Mouse (Mus musculus) large intestine, adult 2 months (tissue): ENCODE data around the gene Pisd. TPM values are rescaled to one million over a fixed set of nuclear protein-coding genes. Genes with fewer than 3 reads are reported as not detected.
"Not testable (repeated sequence)": the region's sequence is repeated elsewhere in the genome, so short reads cannot be mapped to it uniquely, and the experiment has no call there.

Source experiments
- DNase-seq: peaks from one replicate; pipeline ENCODE4 v3.0.0-alpha.2; 2012; ENCODE audit warnings: low read depth, low spot score
- WGBS: fragments of 180-500 bp; shearing (Covaris S2); methylation state at CpG from one replicate; pipeline ENCODE4 v1.1.7; 2018; 5-methylcytosine and 5-hydroxymethylcytosine counted together
- polyA plus RNA-seq: library from polyadenylated mRNA; depleted of rRNA; stranded (reverse); fragments of >200 nt; gene quantifications from 2 replicates; pipeline ENCODE4 v1.2.3, GENCODE M21; 2012; rRNA removed

Pisd gene
- polyA plus RNA-seq: 80.8 and 167 TPM in 2 replicates

GRCm38 (mm10) chr5:32785313-32785915, at the start of gene Pisd:
Pisd (minus strand) TSS chr5:32785646.
- DNase-seq: peak; percentile 89
- WGBS: under 1% methylated on average over 52 of the region's 52 CpGs

DNA sequence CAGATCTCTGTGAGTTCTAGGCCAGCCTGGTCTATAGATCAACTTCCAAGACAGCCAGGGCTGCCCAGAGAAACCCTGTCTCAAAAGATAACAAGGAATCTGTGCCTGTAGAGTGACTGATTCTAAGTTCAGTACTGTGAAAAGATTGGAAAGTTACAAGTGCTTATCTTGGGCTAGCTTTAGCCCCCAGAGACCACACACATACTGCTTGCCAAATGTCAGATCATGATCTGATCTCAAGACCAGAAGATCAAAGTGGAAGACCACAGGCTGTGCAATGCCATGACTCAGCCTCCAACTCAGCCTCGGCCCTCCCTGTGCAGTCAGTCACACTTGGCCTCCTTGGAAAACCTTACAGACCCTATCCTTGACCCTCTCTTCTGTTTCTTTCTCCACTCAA, 49.1 kb upstream of the Pisd start:
- 86% methylated on average over 1 of the region's 1 CpGs for WGBS
- DNase-seq: no peak

DNA sequence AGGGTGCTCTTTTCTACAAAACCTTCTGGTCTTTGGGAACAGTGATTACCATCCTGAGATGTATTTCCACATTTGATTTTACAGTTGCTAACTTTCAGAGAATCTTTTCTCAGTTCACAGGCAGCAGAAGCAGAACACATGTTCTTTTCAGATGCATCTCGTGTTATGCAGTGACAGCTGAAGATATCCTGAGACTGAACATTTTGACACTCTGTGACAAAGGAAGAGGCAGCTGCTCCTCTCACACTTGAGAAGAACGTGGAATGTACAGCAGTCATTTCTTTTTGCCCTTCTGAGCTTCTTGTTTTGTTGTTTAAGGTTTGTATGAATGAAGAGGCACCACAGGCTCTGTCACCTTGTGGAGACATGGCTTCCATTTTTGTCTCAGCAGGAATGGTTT, 44.6 kb upstream of the Pisd start:
- WGBS: 87% methylated on average over 2 of the region's 2 CpGs

GRCm38 (mm10) chr5:32828766-32829165, 43.3 kb upstream of the Pisd start:
- DNase-seq: not testable (repeated sequence)
- 86% methylated on average over 1 of the region's 1 CpGs for WGBS

More for the DNA sequence above, 44.6 kb upstream of the Pisd start:
- DNase-seq: no peak

GRCm38 (mm10) chr5:32827009-32827408, 41.6 kb upstream of the Pisd start, which contains the start of gene Gm20671:
Gm20671 (minus strand) TSS chr5:32827109.
- 93% methylated on average over 7 of the region's 7 CpGs for WGBS
- no peak for DNase-seq

DNA sequence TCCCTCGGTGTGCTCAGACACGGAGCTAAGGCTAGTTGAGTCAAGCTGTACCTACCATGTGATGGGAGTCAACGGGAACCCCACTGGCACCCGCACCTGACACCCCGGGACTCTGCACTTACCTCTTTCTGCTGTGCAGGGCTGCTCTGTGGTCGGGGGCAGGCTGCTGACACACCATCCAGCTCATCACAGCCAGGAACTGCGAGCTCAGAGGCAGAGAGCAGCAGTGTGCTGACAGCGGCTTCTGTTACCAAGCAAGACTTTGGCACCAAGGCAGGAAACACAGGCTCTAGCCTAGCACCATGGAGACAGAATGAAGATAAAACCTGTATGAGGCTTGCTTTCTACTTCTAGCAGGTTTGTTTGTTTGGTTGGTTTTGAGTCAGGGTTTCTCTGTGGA, 35.0 kb upstream of the Pisd start:
- WGBS: 95% methylated on average over 8 of the region's 8 CpGs
- no peak for DNase-seq

GRCm38 (mm10) chr5:32815396-32815795, 29.9 kb upstream of the Pisd start:
- 98% methylated on average over 4 of the region's 4 CpGs for WGBS

DNA sequence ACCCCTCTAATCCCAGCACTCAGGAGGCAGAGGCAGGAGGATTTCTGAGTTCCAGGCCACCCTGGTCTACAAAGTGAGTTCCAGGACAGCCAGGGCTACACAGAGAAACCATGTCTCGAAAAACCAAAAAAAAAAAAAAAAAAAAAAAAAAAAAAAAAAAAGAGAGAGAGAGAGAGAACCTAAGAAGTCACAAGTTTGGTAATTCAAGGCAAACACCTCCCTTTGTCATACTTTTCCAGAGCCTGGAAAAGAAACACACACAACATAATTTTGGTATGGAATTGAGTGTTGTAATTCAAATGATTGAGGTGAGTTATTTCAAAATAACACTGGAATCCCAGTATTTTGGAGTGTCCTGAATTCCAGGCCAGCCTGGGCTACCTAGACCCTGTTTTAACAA, 1.0 kb upstream of the Pisd start:
- DNase-seq: not testable (repeated sequence)
- WGBS: 56% methylated on average over 1 of the region's 1 CpGs

More at GRCm38 (mm10) chr5:32815396-32815795, 29.9 kb upstream of the Pisd start:
- DNase-seq: no peak

DNA sequence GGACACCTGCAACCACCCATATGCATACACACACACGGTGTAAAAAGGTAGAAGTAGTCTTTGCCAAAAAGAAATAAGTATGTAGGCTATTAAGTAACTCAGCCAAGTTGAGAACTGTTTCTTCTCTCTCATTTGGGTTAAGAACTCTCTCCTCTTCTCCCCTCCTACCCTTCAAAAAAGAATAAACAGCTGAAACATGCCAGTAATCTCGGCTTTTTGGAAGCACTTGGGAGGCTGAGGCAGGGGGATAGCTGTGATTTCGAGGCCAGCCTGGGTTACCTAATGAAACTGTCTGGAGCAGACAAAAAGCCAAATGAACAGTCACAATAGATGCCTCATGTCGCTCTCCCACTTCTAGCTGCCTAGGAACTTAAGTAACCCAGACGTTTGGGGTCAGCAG, 720 bp downstream of the Pisd start:
- no peak for DNase-seq

DNA sequence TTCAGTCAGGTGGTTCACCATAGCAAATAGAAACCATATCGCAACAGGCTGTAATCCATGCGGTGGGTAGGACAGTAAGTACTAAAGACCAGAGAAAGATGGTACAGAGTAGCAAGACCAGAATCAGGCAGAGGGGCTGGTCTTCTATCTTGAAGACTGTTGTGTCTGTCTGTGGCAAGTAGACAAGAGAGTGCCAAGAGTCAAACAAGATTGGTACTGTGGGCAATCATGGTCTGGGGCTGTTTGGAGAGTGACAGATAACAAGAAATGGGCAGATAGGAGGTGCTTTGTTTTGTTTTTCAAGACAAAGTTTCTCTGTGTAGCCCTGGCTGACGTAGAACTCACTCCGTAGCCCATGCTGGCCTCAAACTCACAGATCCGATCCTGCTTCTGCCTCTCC, 3.9 kb downstream of the Pisd start:
- no peak for DNase-seq
- WGBS: 93% methylated on average over 5 of the region's 5 CpGs

More for the DNA sequence above, 720 bp downstream of the Pisd start:
- 8% methylated on average over 5 of the region's 5 CpGs for WGBS

DNA sequence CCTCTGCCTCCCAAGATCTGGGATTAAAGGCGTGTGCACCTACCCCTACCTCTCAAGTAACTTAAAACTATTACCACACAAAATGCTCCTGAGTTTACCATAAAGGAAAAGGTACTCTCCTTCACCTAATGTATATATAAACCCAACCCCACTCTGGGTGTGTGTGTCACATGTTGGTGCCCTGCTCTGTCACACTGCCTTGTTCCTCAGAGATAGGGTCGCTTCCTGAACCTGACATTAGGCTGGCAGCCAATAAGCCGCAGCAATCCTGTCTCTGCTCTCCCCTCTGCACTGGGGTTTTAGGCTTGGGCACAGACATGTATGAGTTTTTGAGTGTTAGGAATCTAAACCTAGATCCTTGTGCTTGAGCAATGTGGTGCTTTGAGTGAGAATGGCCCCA, 7.3 kb downstream of the Pisd start:
- whole genome bisulfite sequencing: 71% methylated on average over 3 of the region's 3 CpGs
- DNase-seq: no peak

- DNase-seq: no peak
- WGBS: 37% methylated on average over 2 of the region's 2 CpGs
Measured at GRCm38 (mm10) chr5:32772361-32772760, 13.1 kb downstream of the Pisd start.

DNA sequence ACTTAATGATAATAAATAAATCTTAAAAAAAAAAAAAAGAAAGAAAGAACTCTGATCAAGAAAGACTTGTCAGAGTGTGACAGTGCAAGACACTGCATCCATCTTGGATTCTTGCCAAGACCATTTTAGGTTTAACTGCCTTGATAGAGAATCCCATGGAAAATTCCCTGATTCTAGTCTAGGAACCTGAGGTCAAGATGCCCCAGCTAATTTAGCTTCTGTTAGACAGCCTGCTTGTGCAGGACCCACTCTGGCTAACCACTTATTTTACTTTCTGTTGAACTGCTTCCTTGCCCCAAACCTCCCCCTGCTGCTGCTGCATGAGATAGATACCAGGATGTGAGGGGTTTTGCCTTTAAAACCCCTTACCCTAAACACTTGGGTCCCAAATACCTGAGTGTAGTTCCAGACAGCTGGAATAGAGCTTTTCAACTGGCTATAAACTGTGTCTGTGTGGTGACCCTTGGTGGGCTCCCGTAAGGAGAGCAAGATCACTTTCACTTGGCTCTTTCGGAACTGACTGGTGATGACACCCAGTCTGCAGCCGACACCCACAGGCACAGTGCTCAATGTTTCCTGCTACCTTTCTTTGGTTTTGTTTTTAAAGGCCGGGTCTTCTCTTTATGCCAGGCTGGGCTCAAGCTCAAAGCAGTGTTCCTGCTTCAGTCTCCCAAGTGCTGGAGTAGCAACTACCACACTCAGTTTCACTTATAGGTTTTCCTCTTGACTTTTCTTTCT, 17.6 kb downstream of the Pisd start:
- DNase-seq: no peak

DNA sequence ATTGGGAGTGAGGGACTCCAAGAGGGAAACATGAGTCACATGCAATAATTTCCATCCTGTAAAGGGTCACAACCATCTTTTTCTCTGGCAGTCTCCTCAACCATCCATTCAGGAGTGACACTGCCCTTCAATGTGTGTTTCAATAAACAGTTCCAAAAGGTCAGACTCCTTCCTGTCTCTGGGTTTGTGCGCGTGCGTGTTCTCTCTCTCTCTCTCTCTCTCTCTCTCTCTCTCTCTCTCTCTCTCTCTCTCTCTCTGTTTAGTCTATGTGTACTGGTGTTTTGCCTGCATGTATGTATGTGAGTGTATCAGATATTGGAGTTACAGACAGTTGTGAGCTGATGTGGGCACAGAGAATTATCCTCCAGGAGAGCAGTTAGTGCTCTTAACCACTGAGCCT, 18.4 kb downstream of the Pisd start:
- no peak for DNase-seq
- 32% methylated on average over 3 of the region's 3 CpGs for WGBS

More for the DNA sequence above, 17.6 kb downstream of the Pisd start:
- 82% methylated on average over 4 of the region's 4 CpGs for WGBS

DNA sequence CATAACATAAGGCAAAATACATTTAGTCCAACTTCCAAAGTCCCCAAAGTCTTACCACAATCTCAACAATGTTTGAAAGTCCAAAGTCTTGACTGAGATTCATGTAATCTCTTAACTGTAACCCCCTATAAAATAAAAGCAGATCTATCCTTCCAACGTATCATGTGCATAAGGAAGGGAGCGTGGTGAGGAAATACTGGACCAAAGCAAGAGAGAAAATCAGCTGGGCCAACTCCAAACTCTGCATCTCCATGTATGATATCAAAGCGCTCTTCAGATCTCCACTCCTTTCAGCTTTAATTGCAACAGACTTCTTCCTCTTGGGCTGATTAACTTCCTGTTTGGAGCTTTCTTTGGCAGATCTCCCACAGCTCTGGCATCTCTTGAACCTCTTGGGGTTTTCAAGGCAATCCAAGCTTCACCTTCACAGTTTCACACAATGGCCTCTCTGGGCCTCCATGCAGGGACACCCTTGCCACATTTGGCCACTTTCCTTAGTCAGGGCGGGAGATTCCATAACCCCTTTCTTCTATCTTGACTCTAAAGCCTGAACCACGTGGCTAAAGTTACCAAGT, 23.8 kb downstream of the Pisd start:
- 36% methylated on average over 5 of the region's 5 CpGs for WGBS

DNA sequence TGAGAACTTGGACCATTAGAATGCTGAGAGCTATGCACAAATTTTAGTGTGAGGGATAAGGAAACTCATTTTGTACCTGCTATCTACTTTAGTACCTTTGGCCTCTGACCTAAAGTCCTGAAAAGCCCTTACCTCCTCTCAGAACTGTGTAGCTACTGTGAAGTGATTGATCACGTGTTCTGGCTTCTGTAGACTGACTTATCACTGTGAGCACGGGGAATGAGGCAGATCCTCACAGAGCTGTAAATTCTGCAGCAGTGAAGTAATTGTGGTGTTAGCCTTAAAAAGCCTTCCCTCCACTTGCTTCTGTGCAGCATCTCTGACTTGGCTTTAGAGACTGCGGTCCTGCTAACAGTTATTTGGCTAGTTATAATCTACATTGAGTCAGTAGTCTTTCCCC, 24.7 kb downstream of the Pisd start:
- WGBS: 45% methylated on average over 3 of the region's 3 CpGs

More for the DNA sequence above, 23.8 kb downstream of the Pisd start:
- no peak for DNase-seq

GRCm38 (mm10) chr5:32760352-32760751, 25.1 kb downstream of the Pisd start:
- 96% methylated on average over 18 of the region's 18 CpGs for WGBS
- DNase-seq: not testable (repeated sequence)

More for the DNA sequence above, 24.7 kb downstream of the Pisd start:
- DNase-seq: no peak

DNA sequence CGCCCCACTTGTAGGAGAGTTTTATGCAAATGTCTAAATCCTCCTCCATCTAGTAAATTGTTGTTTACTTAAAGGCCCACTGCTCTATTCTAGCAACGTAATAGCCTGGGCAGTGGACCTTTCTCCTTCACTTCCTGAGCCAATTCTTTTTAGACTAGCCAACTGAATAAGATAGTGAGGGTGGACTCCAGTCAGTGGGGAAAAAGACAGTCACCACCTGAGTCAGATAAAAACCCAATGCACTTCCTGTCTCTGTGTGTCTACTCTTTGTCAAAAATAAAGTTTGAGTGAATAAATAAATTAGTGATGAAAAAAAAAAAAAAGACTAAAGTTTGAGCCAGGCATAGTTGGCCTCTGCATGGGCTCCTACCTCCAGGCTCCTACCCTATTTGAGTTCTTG, 25.8 kb downstream of the Pisd start:
- DNase-seq: no peak
- whole genome bisulfite sequencing: 83% methylated on average over 2 of the region's 2 CpGs

DNA sequence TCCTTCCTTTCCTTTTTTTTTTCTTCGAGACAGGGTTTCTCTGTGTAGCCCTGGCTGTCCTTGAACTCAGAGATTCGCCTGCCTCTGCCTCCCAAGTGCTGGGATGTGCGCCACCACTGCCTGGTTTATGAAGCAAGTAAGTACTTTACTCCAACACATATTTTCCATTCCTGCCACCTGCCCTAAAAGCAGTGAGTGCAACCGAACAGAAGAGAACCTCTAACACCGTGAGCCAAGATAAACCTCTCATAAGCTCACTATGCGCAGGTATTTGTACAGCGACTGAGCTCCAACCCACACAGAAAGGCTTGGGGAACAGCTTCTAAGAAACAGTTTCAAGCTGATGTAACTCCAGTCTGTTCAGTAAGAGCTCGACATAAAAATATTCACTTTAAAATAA, 29.3 kb downstream of the Pisd start:
- 92% methylated on average over 8 of the region's 8 CpGs for WGBS
- no peak for DNase-seq

GRCm38 (mm10) chr5:32751736-32752135, 33.7 kb downstream of the Pisd start:
- DNase-seq: no peak
- WGBS: 59% methylated on average over 2 of the region's 2 CpGs

- DNase-seq: no peak
- WGBS: 74% methylated on average over 6 of the region's 6 CpGs
Measured at GRCm38 (mm10) chr5:32748936-32749335, 36.5 kb downstream of the Pisd start.
